8 mouse cellular contexts compared by ENCODE assay signal in genomic region chr2:124772055-124772708, GRCm38 (mm10).
A peak's percentile ranks its signal among the peaks of the same experiment; 100 is the strongest.
DNase-seq lines count a peak whose midpoint lies in the region; ATAC-seq and TF ChIP-seq lines count a peak whose summit lies in the region.

No protein-coding gene starts in this region.

- TF ChIP-seq EP300 in liver, postnatal 0 days (IDR thresholded peaks at IDR 0.05; ENCODE audit: low read depth): no peak

- no peak for TF ChIP-seq CTCF in liver, postnatal 0 days (IDR thresholded peaks at IDR 0.05; ENCODE audit: low read depth)

- H3K27ac ChIP-seq in midbrain, embryonic 12.5 days (replicated peaks): peak overlapping the region; percentile 39
- no peak overlapping the region for H3K27ac ChIP-seq in liver, postnatal 0 days (ENCODE audit: low read depth)

- no peaks in the 10 kb centered on the region for H3K4me1 ChIP-seq in midbrain, embryonic 12.5 days
- no peaks in the 10 kb centered on the region for H3K4me1 ChIP-seq in liver, postnatal 0 days (ENCODE audit: insufficient read depth)

- H3K9ac ChIP-seq in midbrain, embryonic 12.5 days (replicated peaks): no peak overlapping the region
- H3K9ac ChIP-seq in liver, postnatal 0 days (replicated peaks): no peak overlapping the region

- H3K27me3 ChIP-seq in midbrain, embryonic 12.5 days: no peaks in the 10 kb centered on the region
- no peaks in the 10 kb centered on the region for H3K27me3 ChIP-seq in liver, postnatal 0 days (ENCODE audit: insufficient read depth, low read length)

- no peaks in the 10 kb centered on the region for H3K9me3 ChIP-seq in midbrain, embryonic 12.5 days
- H3K9me3 ChIP-seq in liver, postnatal 0 days (ENCODE audit: low read length): no peaks in the 10 kb centered on the region

- intact Hi-C loops in heart, postnatal 25 days (cut with DNase I): loop anchor here (5.0 kb wide), 1 partner anchor 160 kb away; no protein-coding TSS in a partner anchor

- H3K4me2 ChIP-seq in midbrain, embryonic 12.5 days (replicated peaks): no peak overlapping the region
- no peak overlapping the region for H3K4me2 ChIP-seq in liver, postnatal 0 days (ENCODE audit: low read depth, low read length)

- no peak for ATAC-seq in midbrain, embryonic 12.5 days (ENCODE audit: low FRiP score, low read depth)
- ATAC-seq in liver, postnatal 0 days: no peak

- DNase-seq in adrenal gland, adult 8-10 months: peak; percentile 8
- no peak for DNase-seq in adrenal gland, postnatal 25 days
- peak; percentile 47 for DNase-seq in embryo, embryonic 10 days (ENCODE audit: low spot score)
- peak; percentile 12 for DNase-seq in heart, postnatal 25 days (ENCODE audit: low spot score)
- DNase-seq in cerebellum, postnatal 25 days: no peak
- no peak for DNase-seq in liver, postnatal 0 days
- DNase-seq in urinary bladder, postnatal 25 days (ENCODE audit: low spot score): no peak

- 41% methylated on average over 11 of the region's 11 CpGs for WGBS in midbrain, embryonic 12.5 days
- WGBS in liver, postnatal 0 days (ENCODE audit: insufficient replicate concordance): 61% methylated on average over 11 of the region's 11 CpGs

- no peak overlapping the region for H3K4me3 ChIP-seq in midbrain, embryonic 12.5 days
- H3K4me3 ChIP-seq in liver, postnatal 0 days (ENCODE audit: low read depth, low read length): no peak overlapping the region

- no peaks in the 10 kb centered on the region for H3K36me3 ChIP-seq in midbrain, embryonic 12.5 days
- H3K36me3 ChIP-seq in liver, postnatal 0 days (replicated peaks; ENCODE audit: insufficient read depth, low read length): no peaks in the 10 kb centered on the region

Comparison
In these comparisons a context has a peak if more than half of its experiments do, and no peak if none do; other contexts are left out.
1. DNase-seq: peak in adrenal gland, adult 8-10 months (single experiment), embryo, embryonic 10 days (single experiment) and heart, postnatal 25 days (single experiment); none in adrenal gland, postnatal 25 days (single experiment), cerebellum, postnatal 25 days (0 of 2), liver, postnatal 0 days (single experiment) and urinary bladder, postnatal 25 days (single experiment).